Comparison of ENCODE assay signal across 8 mouse cellular contexts in genomic region chr17:69382511-69383100, GRCm38 (mm10). TPM values are rescaled to one million over a fixed set of nuclear protein-coding genes. Genes with fewer than 3 reads are reported as not detected.
DNase-seq lines count a peak whose midpoint lies in the region; ATAC-seq lines count a peak whose summit lies in the region.

Gene Zbtb14 (plus strand): TSS chr17:69383050.

- peak within 1 kb of the TSS; percentile 100 for H3K27ac ChIP-seq in hindbrain, embryonic 16.5 days (ENCODE audit: low read depth, low read length)
- peak within 1 kb of the TSS; percentile 69 for H3K27ac ChIP-seq in macrophage

- H3K9me3 ChIP-seq in hindbrain, embryonic 16.5 days (ENCODE audit: control insufficient read depth, low read length): no peaks in the 10 kb centered on the region

- peaks cover 26% of the 10 kb centered on the region for H3K79me2 ChIP-seq in macrophage (ENCODE audit: inconsistent target)

- ATAC-seq in hindbrain, embryonic 16.5 days: peak; percentile 92

- H3K4me3 ChIP-seq in hindbrain, embryonic 16.5 days (ENCODE audit: low read length): peak within 1 kb of the TSS; percentile 53
- peak within 1 kb of the TSS; percentile 62 for H3K4me3 ChIP-seq in macrophage (ENCODE audit: inconsistent target)

- H3K9ac ChIP-seq in hindbrain, embryonic 16.5 days (ENCODE audit: low read depth, low read length): peak within 1 kb of the TSS; percentile 84

- H3K36me3 ChIP-seq in hindbrain, embryonic 16.5 days (ENCODE audit: control insufficient read depth, insufficient read depth, low read length): peaks cover 6% of the 10 kb centered on the region
- peaks cover 6% of the 10 kb centered on the region; the same call in 1 of the 2 replicates for H3K36me3 ChIP-seq in macrophage (ENCODE audit: inconsistent target)

- peak; percentile 80 for DNase-seq in WW6 (ENCODE audit: low read depth, low spot score)
- peak; percentile 84 to 93 for DNase-seq in cerebellum, postnatal 4 days (ENCODE audit: low spot score in 2 of 2)
- DNase-seq in gastrocnemius, adult 18-20 months (ENCODE audit: low spot score): peak; percentile 94
- DNase-seq in left cerebral cortex, adult 18-20 months (ENCODE audit: low spot score in 2 of 2): peak; percentile 77 to 87
- DNase-seq in right cerebral cortex, adult 18-20 months: peak; percentile 94
- peak; percentile 72 for DNase-seq in urinary bladder, postnatal 10 days (ENCODE audit: low spot score)

- WGBS in hindbrain, embryonic 16.5 days: under 1% methylated on average over 44 of the region's 72 CpGs
- 2% methylated on average over 72 of the region's 72 CpGs for WGBS in macrophage (ENCODE audit: missing documents)

- peak within 1 kb of the TSS; percentile 95 for H3K4me2 ChIP-seq in hindbrain, embryonic 16.5 days (ENCODE audit: low read length)

- H3K27me3 ChIP-seq in hindbrain, embryonic 16.5 days (replicated peaks; ENCODE audit: control insufficient read depth, insufficient read depth, low read length): no peaks in the 10 kb centered on the region

- peaks cover 18% of the 10 kb centered on the region for H3K4me1 ChIP-seq in hindbrain, embryonic 16.5 days (ENCODE audit: control insufficient read depth, insufficient read depth, low read depth, low read length)

RNA-seq across cellular contexts. Expression of gene Zbtb14, which starts in this region (rescaled TPM):
- total RNA-seq in gastrocnemius, adult 18-20 months (2021): 1 to 10 TPM; 7.3 to 7.4 TPM
- 22.4 and 28.3 TPM in 2 replicates for polyA plus RNA-seq in hindbrain, embryonic 16.5 days (2015; fragmentation: Nextera tagmentation; extraction: Ambion mirVana)
- total RNA-seq in left cerebral cortex, adult 18-20 months (2021): 10 to 100 TPM; 23.1 to 24.9 TPM
- total RNA-seq in macrophage (2018; cell fraction: chromatin; rRNA removed): 10 to 100 TPM in 5 of 26 experiments, 1 to 10 TPM in 18, under 1 TPM in 3; 0.71 to 15.4 (median 4.0) TPM
- total RNA-seq in macrophage (2018; cell fraction: cytosol; rRNA removed): 10 to 100 TPM in 16 of 26 experiments, 1 to 10 TPM in 10; 4.7 to 17.4 (median 11.8) TPM
- total RNA-seq in macrophage (2018; cell fraction: nucleus; rRNA removed): 10 to 100 TPM in 8 of 26 experiments, 1 to 10 TPM in 18; 2.9 to 21.4 (median 7.0) TPM
- 11.9 to 12.9 TPM (median 12.4 TPM) in 3 replicates for polyA plus RNA-seq in macrophage (2018)

Comparison
In these comparisons a context has a peak if more than half of its experiments do, and no peak if none do; other contexts are left out.
1. Peak in every context shown above with its lines: DNase-seq, ATAC-seq, H3K4me3 ChIP-seq and H3K27ac ChIP-seq.